Mouse (Mus musculus): ENCODE data around the gene Rabep1.

DNA sequence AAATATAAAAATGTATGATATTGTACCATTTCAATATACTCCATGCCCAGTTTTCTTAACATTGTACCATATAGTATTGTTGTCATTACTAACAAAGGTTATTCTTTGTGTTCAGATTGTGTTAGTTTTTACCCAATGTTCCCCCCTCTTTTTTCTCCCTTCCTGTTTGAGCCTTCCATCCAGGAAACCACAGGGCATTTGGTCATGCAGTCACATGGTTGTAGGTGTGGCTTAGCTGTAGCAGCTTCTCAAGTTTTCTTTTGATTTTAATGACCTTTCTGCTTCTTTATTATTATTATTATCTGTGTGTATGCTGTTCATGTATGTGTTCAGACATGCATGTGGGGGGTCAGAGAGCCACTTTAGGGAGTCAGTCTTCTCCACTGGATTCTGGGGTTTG lies 47.0 kb downstream of the Rabep1 start:
- no peak for TF ChIP-seq GATA1 (IDR thresholded peaks at IDR 0.05; ENCODE audit: borderline replicate concordance, low read length)
- TF ChIP-seq FLI1 (IDR thresholded peaks at IDR 0.05; ENCODE audit: low read length) = no peak

Measured in megakaryocyte, embryonic 14.5 days (primary cell).